Mouse (Mus musculus) hindbrain, postnatal 0 days (tissue): Measurements from ENCODE around the gene Mia2. TPM values are rescaled to one million over a fixed set of nuclear protein-coding genes. Genes with fewer than 3 reads are reported as not detected.

Experiments used
- ATAC-seq: fragments of 200-750 bp; cut with Nextera tagmentation; 2 replicates; pipeline ENCODE4 v1.8.0; 2017; ENCODE audit warnings: mild to moderate bottlenecking, moderate TSS enrichment, moderate library complexity
- DNase-seq: peaks from one replicate; pipeline ENCODE4 v3.0.0-alpha.2; 2015; ENCODE audit warnings: low spot score
- H3K27ac ChIP-seq: fragments of 300-500 bp; sonication (generic); 2 replicates; pipeline ENCODE4 v1.5.1; 2014; ENCODE audit warnings: mild to moderate bottlenecking
- H3K27me3 ChIP-seq: fragments of 300-500 bp; sonication (generic); 2 replicates; pipeline ENCODE4 v1.6.1; 2014; ENCODE audit warnings: low read length, mixed read lengths; ENCODE audit not compliant: insufficient read depth
- H3K36me3 ChIP-seq: fragments of 300-500 bp; sonication (generic); 2 replicates; pipeline ENCODE4 v1.6.1; 2014; ENCODE audit warnings: low read length, mixed read lengths; ENCODE audit not compliant: insufficient read depth
- H3K4me1 ChIP-seq: fragments of 300-500 bp; sonication (generic); 2 replicates; pipeline ENCODE4 v1.6.1; 2014; ENCODE audit warnings: antibody characterized with exemption, low read length, mixed read lengths; ENCODE audit not compliant: insufficient read depth
- H3K4me2 ChIP-seq: fragments of 300-500 bp; sonication (generic); 2 replicates; pipeline ENCODE4 v1.6.1; 2014; ENCODE audit warnings: low read depth, mild to moderate bottlenecking, low read length, moderate library complexity, mixed read lengths
- H3K4me3 ChIP-seq: fragments of 300-500 bp; sonication (generic); 2 replicates; pipeline ENCODE4 v1.5.1; 2014; ENCODE audit warnings: low read length
- H3K9ac ChIP-seq: fragments of 300-500 bp; sonication (generic); replicated peaks from 2 replicates; pipeline ENCODE4 v1.6.1; 2014; ENCODE audit warnings: mild to moderate bottlenecking, low read length, moderate library complexity, mixed read lengths
- H3K9me3 ChIP-seq: fragments of 300-500 bp; sonication (generic); 2 replicates; pipeline ENCODE4 v1.6.1; 2016; ENCODE audit warnings: low read length, mixed read lengths
- CTCF ChIP-seq: IDR thresholded peaks from 2 replicates; pipeline ENCODE4 v1.5.1; 2016; ENCODE audit warnings: antibody characterized with exemption, control low read depth, low read depth
- WGBS: fragments of 180-500 bp; shearing (Covaris S2); extraction: QIAGEN DNeasy Blood & Tissue Kit; methylation state at CpG from one replicate; pipeline ENCODE4 v1.1.7; 2014; 5-methylcytosine and 5-hydroxymethylcytosine counted together
- polyA plus RNA-seq: library from polyadenylated mRNA; unstranded; fragments of >200 nt; fragmentation: Nextera tagmentation; extraction: Ambion mirVana; gene quantifications from 2 replicates; pipeline ENCODE4 v1.2.1, GENCODE M21; 2015
- total RNA-seq: library from RNA; depleted of rRNA; stranded (reverse); fragments of >200 nt; gene quantifications from 2 replicates; pipeline ENCODE4 v1.2.3, GENCODE M21; 2014

Gene Mia2
- total and polyA plus RNA-seq, 2 experiments from 2014 or later: 24.9 to 38.2 TPM

DNA sequence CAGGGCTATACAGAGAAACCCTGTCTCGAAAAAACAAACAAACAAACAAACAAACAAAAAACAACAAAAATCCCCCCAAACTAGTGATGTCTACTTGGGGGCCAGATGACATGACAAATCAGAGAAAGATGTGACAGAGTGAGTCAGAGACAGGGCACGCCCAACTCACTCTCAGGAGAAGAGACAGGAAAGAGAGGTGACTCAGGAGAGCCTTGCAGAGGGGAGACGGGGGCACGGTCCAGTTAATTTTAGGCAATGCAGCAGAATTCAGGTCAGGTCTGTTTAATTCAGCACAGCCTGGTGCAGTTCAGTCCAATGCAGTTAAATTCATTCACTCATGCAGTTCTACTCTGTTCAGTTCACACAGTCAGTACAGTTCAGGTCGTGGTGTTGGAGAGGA is 9.4 kb upstream of the Mia2 start:
- Histone ChIP-seq H3K9me3 (no peaks in the 10 kb centered on the region), H3K4me3 (no peak overlapping the region), H3K4me1 (no peaks in the 10 kb centered on the region), H3K4me2 (no peak overlapping the region), H3K27me3 (no peaks in the 10 kb centered on the region), H3K27ac (no peak overlapping the region), H3K36me3 (no peaks in the 10 kb centered on the region), H3K9ac (no peak overlapping the region)
- ATAC-seq (no peak), DNase-seq (no peak)
- 91% methylated on average over 5 of the region's 5 CpGs for WGBS
- no peak for TF ChIP-seq CTCF

DNA sequence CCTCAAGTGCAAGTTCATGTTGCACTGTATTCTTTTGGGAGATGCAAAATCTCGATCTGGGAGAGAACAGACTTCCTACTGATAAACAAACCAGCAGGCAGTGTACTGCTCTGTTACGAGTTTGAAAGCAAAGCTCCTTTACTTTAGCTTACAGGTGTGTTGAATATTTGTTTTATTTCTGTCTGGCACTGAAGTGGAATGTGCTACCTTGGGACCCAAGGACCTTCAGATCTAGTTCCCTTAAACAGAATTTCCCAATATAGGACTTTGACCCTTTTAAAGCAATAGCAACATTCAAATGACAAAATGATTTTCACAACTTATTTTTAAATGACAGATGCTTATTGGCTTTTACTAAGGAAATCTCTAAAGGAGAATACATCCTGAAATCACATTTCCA is 2.1 kb upstream of the Mia2 start:
- H3K9ac ChIP-seq: no peak overlapping the region
- no peak overlapping the region for H3K27ac ChIP-seq
- no peaks in the 10 kb centered on the region for H3K36me3 ChIP-seq
- no peaks in the 10 kb centered on the region for H3K9me3 ChIP-seq
- no peak overlapping the region for H3K4me2 ChIP-seq
- no peaks in the 10 kb centered on the region for H3K4me1 ChIP-seq
- DNase-seq (no peak), ATAC-seq (no peak)
- 59% methylated on average over 2 of the region's 2 CpGs for WGBS
- H3K27me3 ChIP-seq: no peaks in the 10 kb centered on the region
- H3K4me3 ChIP-seq: no peak overlapping the region
- TF ChIP-seq CTCF: no peak

DNA sequence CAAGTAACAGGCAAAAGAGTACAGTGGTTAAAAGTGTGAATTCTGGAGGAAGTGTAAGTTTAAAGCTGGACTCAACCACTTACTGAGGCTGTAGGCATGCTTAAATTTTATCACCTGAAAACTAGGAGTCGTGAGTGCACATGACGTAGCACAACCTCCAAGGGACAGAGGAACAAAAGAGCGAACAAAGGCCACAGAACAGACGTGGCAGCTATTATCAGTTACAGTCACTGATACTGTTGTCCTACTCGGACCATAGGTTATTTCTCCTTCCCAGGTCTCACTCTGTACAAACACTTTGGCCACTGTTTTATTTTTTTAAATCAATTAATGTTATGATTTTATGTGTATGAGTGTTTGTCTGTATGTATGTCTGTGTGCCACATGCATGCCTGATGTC is 9.2 kb downstream of the Mia2 start:
- H3K27me3 ChIP-seq: no peaks in the 10 kb centered on the region
- no peak overlapping the region for H3K9ac ChIP-seq
- no peak overlapping the region for H3K4me3 ChIP-seq
- H3K36me3 ChIP-seq: no peaks in the 10 kb centered on the region
- H3K4me2 ChIP-seq: no peak overlapping the region
- WGBS: 67% methylated on average over 5 of the region's 5 CpGs
- H3K4me1 ChIP-seq: no peaks in the 10 kb centered on the region
- H3K9me3 ChIP-seq: no peaks in the 10 kb centered on the region
- TF ChIP-seq CTCF: no peak
- DNase-seq (no peak), ATAC-seq (no peak)
- H3K27ac ChIP-seq: no peak overlapping the region

DNA sequence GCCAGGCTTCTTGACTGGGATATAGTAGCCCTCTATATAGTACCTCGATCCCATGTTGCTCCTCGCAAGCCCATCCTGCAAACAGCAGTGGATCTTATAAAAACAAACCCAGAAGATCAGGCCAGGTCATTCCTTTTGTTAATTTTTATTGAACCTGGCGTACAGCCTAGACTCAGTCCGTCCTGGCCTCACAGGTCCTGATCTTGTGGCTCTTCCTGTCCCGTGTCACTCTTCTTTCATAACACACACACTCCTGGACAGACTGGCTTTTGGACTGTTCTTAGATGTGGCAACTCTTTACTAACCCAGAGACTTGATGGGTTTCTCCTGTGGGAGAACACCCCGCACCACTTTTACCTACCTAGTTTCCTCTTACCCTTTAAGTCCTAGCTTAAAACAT is 10.3 kb downstream of the Mia2 start:
- TF ChIP-seq CTCF: no peak
- H3K4me3 ChIP-seq: no peak overlapping the region
- H3K9me3 ChIP-seq: no peaks in the 10 kb centered on the region
- H3K27ac ChIP-seq: no peak overlapping the region
- no peak overlapping the region for H3K4me2 ChIP-seq
- 86% methylated on average over 6 of the region's 6 CpGs for WGBS
- no peak overlapping the region for H3K9ac ChIP-seq
- DNase-seq: no peak
- no peaks in the 10 kb centered on the region for H3K27me3 ChIP-seq
- no peaks in the 10 kb centered on the region for H3K36me3 ChIP-seq
- no peaks in the 10 kb centered on the region for H3K4me1 ChIP-seq
- no peak for ATAC-seq

DNA sequence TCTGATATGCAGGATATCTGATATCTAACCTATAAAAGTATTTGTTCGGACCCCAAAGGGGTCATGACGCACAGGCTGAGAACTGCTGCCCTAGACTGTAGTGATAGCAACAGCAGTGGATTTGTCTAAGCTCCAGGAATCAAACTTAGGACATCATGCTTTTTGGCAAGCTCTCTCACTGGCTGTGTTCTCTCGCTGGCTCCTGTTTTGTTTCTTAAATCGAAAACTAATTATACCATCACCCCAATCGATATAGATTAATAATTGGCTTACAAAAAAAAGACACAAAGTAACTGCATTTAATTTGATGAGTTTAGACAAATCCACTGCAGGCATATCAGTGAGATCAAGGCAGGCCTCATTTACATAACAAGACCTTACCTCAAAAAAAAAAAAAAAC is 10.9 kb downstream of the Mia2 start:
- no peak overlapping the region for H3K27ac ChIP-seq
- ATAC-seq (no peak), DNase-seq (no peak)
- H3K9me3 ChIP-seq: no peaks in the 10 kb centered on the region
- no peak overlapping the region for H3K4me3 ChIP-seq
- H3K9ac ChIP-seq: no peak overlapping the region
- no peaks in the 10 kb centered on the region for H3K27me3 ChIP-seq
- no peaks in the 10 kb centered on the region for H3K36me3 ChIP-seq
- no peaks in the 10 kb centered on the region for H3K4me1 ChIP-seq
- no peak for TF ChIP-seq CTCF
- 81% methylated on average over 5 of the region's 5 CpGs for WGBS
- no peak overlapping the region for H3K4me2 ChIP-seq

DNA sequence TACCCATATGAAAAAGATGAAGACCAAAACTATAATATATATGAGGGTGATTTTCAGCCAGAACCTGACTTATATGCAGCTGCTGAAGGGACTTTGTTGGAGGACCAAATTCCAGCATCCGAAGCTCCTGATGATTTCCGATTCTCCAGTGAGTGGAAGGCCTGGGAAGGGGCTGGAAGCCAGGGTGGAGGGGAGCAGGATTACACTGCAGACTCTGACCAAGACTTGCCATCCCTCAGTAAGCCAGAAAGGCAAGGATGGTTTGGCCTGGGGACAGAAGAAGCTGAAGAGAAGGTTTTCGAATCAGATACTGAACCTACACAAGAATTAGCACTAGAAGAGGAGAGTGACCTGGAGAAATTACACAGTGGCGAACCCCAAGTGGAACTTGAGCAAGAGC is 12.3 kb downstream of the Mia2 start:
- Histone ChIP-seq H3K9me3 (no peaks in the 10 kb centered on the region), H3K4me2 (no peak overlapping the region), H3K4me1 (no peaks in the 10 kb centered on the region), H3K27me3 (no peaks in the 10 kb centered on the region), H3K36me3 (no peaks in the 10 kb centered on the region), H3K27ac (no peak overlapping the region), H3K9ac (no peak overlapping the region), H3K4me3 (no peak overlapping the region)
- no peak for ATAC-seq
- DNase-seq: no peak
- 85% methylated on average over 4 of the region's 4 CpGs for WGBS
- TF ChIP-seq CTCF: no peak

DNA sequence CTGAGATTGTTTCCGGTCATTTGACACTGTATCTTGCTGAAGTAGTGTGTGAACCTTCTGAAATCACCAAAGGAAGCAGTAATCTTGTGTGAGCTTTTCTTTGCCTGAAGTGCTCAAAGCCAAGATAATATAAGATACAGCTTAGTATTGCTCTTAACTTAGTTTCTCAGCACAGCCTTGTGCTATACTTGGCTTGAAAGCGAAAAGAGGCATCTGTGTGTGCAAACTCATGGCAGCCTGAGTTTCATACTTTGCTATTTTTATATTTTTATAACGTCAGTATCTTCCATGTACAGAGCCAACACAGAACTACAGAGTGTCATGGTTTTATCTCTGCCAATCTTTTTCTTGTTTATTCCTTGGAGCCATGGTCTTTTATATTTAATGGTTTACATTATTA is 21.6 kb downstream of the Mia2 start:
- no peaks in the 10 kb centered on the region for H3K27me3 ChIP-seq
- no peak overlapping the region for H3K4me3 ChIP-seq
- no peaks in the 10 kb centered on the region for H3K36me3 ChIP-seq
- no peak overlapping the region for H3K9ac ChIP-seq
- ATAC-seq (no peak), DNase-seq (no peak)
- H3K27ac ChIP-seq: no peak overlapping the region
- no peak for TF ChIP-seq CTCF
- WGBS: 93% methylated on average over 3 of the region's 3 CpGs
- H3K4me1 ChIP-seq: no peaks in the 10 kb centered on the region
- H3K9me3 ChIP-seq: no peaks in the 10 kb centered on the region
- H3K4me2 ChIP-seq: no peak overlapping the region
